Mouse (Mus musculus) heart, adult 8-10 months (tissue): ENCODE measurements around the gene Baiap3. TPM values are rescaled to one million over a fixed set of nuclear protein-coding genes. Genes with fewer than 3 reads are reported as not detected.
"Not testable (repeated sequence)": the region's sequence is repeated elsewhere in the genome, so short reads cannot be mapped to it uniquely, and the experiment has no call there.

Source experiments
- DNase-seq: peaks from one replicate; pipeline ENCODE4 v3.0.0; 2022; ENCODE audit warnings: low spot score
- total RNA-seq, 4 experiments: library from RNA; stranded (reverse); gene quantifications; 2 replicates each; pipeline ENCODE4 v1.2.4; 2022

Gene Baiap3
- total RNA-seq, 4 experiments from 2014 or later = 0.52 to 1.5 (median 0.73) TPM

- no peak for DNase-seq
Measured at GRCm38 (mm10) chr17:25248033-25248750, 8.0 kb downstream of the Baiap3 start.

- DNase-seq = no peak
Measured at GRCm38 (mm10) chr17:25244239-25244638, 11.9 kb downstream of the Baiap3 start.

GRCm38 (mm10) chr17:25243131-25243780, 12.9 kb downstream of the Baiap3 start:
- DNase-seq = no peak

- DNase-seq = peak; percentile 83
Measured at GRCm38 (mm10) chr17:25239695-25240636, 16.2 kb downstream of the Baiap3 start, which contains the start of the genes Gnptg and Tsr3. Gnptg (minus strand) TSS chr17:25240124. Tsr3 (plus strand) TSS chr17:25240170.

- no peak for DNase-seq
Measured at GRCm38 (mm10) chr17:25235635-25236034, 20.5 kb downstream of the Baiap3 start.

GRCm38 (mm10) chr17:25231621-25232020, 24.5 kb downstream of the Baiap3 start:
- not testable (repeated sequence) for DNase-seq

GRCm38 (mm10) chr17:25230700-25231099, 25.5 kb downstream of the Baiap3 start:
- no peak for DNase-seq

- DNase-seq = not testable (repeated sequence)
Measured at GRCm38 (mm10) chr17:25230014-25230655, 26.0 kb downstream of the Baiap3 start.

- DNase-seq = no peak
Measured at GRCm38 (mm10) chr17:25227991-25228390, 28.2 kb downstream of the Baiap3 start.

- DNase-seq = no peak
Measured at GRCm38 (mm10) chr17:25225659-25226058, 30.5 kb downstream of the Baiap3 start.

GRCm38 (mm10) chr17:25224586-25225222, 31.5 kb downstream of the Baiap3 start:
- no peak for DNase-seq

GRCm38 (mm10) chr17:25222951-25223601, 33.1 kb downstream of the Baiap3 start:
- DNase-seq = no peak

- DNase-seq = not testable (repeated sequence)
Measured at GRCm38 (mm10) chr17:25222504-25222940, 33.6 kb downstream of the Baiap3 start.

- no peak for DNase-seq
Measured at GRCm38 (mm10) chr17:25221821-25222503, 34.2 kb downstream of the Baiap3 start.

- no peak for DNase-seq
Measured at GRCm38 (mm10) chr17:25220746-25221145, 35.4 kb downstream of the Baiap3 start.

GRCm38 (mm10) chr17:25219492-25220295, 36.5 kb downstream of the Baiap3 start:
- DNase-seq = no peak

GRCm38 (mm10) chr17:25218967-25219366, 37.2 kb downstream of the Baiap3 start:
- no peak for DNase-seq

GRCm38 (mm10) chr17:25215431-25215830, 40.7 kb downstream of the Baiap3 start:
- DNase-seq = no peak

GRCm38 (mm10) chr17:25211705-25212104, 44.5 kb downstream of the Baiap3 start:
- no peak for DNase-seq
